Mouse (Mus musculus) MEL (cell line): ENCODE results near the gene Mrpl37. TPM values are rescaled to one million over a fixed set of nuclear protein-coding genes. Genes with fewer than 3 reads are reported as not detected.

Experiments
- DNase-seq: peaks from one replicate; pipeline ENCODE4 v3.0.0; 2011; ENCODE audit warnings: low read depth, low spot score
- H3K27ac ChIP-seq: 2 replicates; pipeline ENCODE4 v1.5.1; 2012; ENCODE audit warnings: low read depth, mild to moderate bottlenecking, control low read depth, low read length, moderate library complexity; ENCODE audit not compliant: control insufficient read depth
- H3K27me3 ChIP-seq, 2 experiments: fragments of 150-350 bp in 1 of 2; sonication (generic) in 1 of 2; 2 replicates each; pipeline ENCODE4 v1.6.1; 2012; ENCODE audit warnings: low read length in 2 of 2, mild to moderate bottlenecking in 2 of 2, improper control_type of control experiment in 1 of 2, moderate library complexity in 1 of 2; ENCODE audit not compliant: insufficient read depth in 2 of 2, control insufficient read depth in 1 of 2
- H3K36me3 ChIP-seq, 2 experiments: 2 replicates each; pipeline ENCODE4 v1.6.1; 2012 to 2014; ENCODE audit warnings: low read length in 2 of 2, improper control_type of control experiment in 1 of 2, inconsistent platforms in 1 of 2, mild to moderate bottlenecking in 1 of 2; ENCODE audit not compliant: insufficient read depth in 2 of 2, control insufficient read depth in 1 of 2
- H3K4me1 ChIP-seq, 2 experiments: fragments of 150-350 bp in 1 of 2; sonication (generic) in 1 of 2; 2 replicates each; pipeline ENCODE4 v1.6.1; 2012; ENCODE audit warnings: low read length in 2 of 2, improper control_type of control experiment in 1 of 2, mild to moderate bottlenecking in 1 of 2; ENCODE audit not compliant: insufficient read depth in 2 of 2, control insufficient read depth in 1 of 2
- H3K4me3 ChIP-seq, 2 experiments: fragments of 150-350 bp in 1 of 2; sonication (generic) in 1 of 2; 2 replicates each; pipeline ENCODE4 v1.5.1; 2012; ENCODE audit warnings: low read depth in 2 of 2, low read length in 2 of 2, mild to moderate bottlenecking in 2 of 2, moderate library complexity in 2 of 2, control low read depth in 1 of 2, improper control_type of control experiment in 1 of 2; ENCODE audit not compliant: control insufficient read depth in 1 of 2, insufficient read depth in 1 of 2
- H3K79me2 ChIP-seq: 2 replicates; pipeline ENCODE4 v1.6.1; 2012; ENCODE audit warnings: mild to moderate bottlenecking, low read length, moderate library complexity; ENCODE audit not compliant: control insufficient read depth, poor library complexity, insufficient read depth
- H3K9ac ChIP-seq: 2 replicates; pipeline ENCODE4 v1.6.1; 2012; ENCODE audit warnings: low read depth, mild to moderate bottlenecking, control low read depth, low read length, moderate library complexity; ENCODE audit not compliant: control insufficient read depth, poor library complexity, severe bottlenecking
- H3K9me3 ChIP-seq: fragments of 150-350 bp; sonication (generic); replicated peaks from 2 replicates; pipeline ENCODE4 v1.6.1; 2012; ENCODE audit warnings: mild to moderate bottlenecking, low read length, improper control_type of control experiment, moderate library complexity; ENCODE audit not compliant: insufficient read depth
- CHD1 ChIP-seq: IDR thresholded peaks from 2 replicates; pipeline ENCODE4 v1.6.1; 2012; ENCODE audit warnings: low read depth, mild to moderate bottlenecking, inconsistent platforms, low read length, improper control_type of control experiment
- E2F4 ChIP-seq: IDR thresholded peaks from 2 replicates; pipeline ENCODE4 v1.6.1; 2011; ENCODE audit warnings: low read depth, low read length, improper control_type of control experiment, borderline replicate concordance
- ETS1 ChIP-seq: IDR thresholded peaks from 2 replicates; pipeline ENCODE4 v1.6.1; 2012; ENCODE audit warnings: low read depth, mild to moderate bottlenecking, inconsistent platforms, low read length, improper control_type of control experiment, moderate library complexity
- JUND ChIP-seq: IDR thresholded peaks from 2 replicates; pipeline ENCODE4 v1.6.1; 2011; ENCODE audit warnings: low read depth, mild to moderate bottlenecking, improper control_type of control experiment, low read length
- KAT2A ChIP-seq: conservative IDR thresholded peaks from 2 replicates; pipeline ENCODE4 v1.6.1; 2012; ENCODE audit warnings: low read depth, low read length, improper control_type of control experiment, inconsistent platforms
- MYC ChIP-seq: IDR thresholded peaks from 2 replicates; pipeline ENCODE4 v1.6.1; 2011; ENCODE audit warnings: low read depth, mild to moderate bottlenecking, low read length, improper control_type of control experiment, moderate library complexity
- RAD21 ChIP-seq: IDR thresholded peaks from 2 replicates; pipeline ENCODE4 v1.6.1; 2011; ENCODE audit warnings: mild to moderate bottlenecking, low read depth, low read length, improper control_type of control experiment
- RCOR1 ChIP-seq: IDR thresholded peaks from 2 replicates; pipeline ENCODE4 v1.6.1; 2012; ENCODE audit warnings: low read depth, mild to moderate bottlenecking, inconsistent platforms, low read length, improper control_type of control experiment
- SIN3A ChIP-seq: IDR thresholded peaks from 2 replicates; pipeline ENCODE4 v1.6.1; 2012; ENCODE audit warnings: low read length, improper control_type of control experiment, inconsistent platforms
- SMC3 ChIP-seq: IDR thresholded peaks from 2 replicates; pipeline ENCODE4 v1.6.1; 2011; ENCODE audit warnings: low read depth, low read length, improper control_type of control experiment
- TAL1 ChIP-seq: IDR thresholded peaks from 2 replicates; pipeline ENCODE4 v1.6.1; 2012; ENCODE audit warnings: mild to moderate bottlenecking, inconsistent platforms, low read length, moderate library complexity, mixed read lengths
- TBP ChIP-seq: IDR thresholded peaks from 2 replicates; pipeline ENCODE4 v1.8.0; 2011; ENCODE audit warnings: low read depth, low read length, improper control_type of control experiment
- TCF12 ChIP-seq: IDR thresholded peaks from 2 replicates; pipeline ENCODE4 v1.6.1; 2014; ENCODE audit warnings: low read depth, mild to moderate bottlenecking, inconsistent platforms, low read length, improper control_type of control experiment, moderate library complexity
- UBTF ChIP-seq: IDR thresholded peaks from 2 replicates; pipeline ENCODE4 v1.6.1; 2012; ENCODE audit warnings: low read depth, mild to moderate bottlenecking, inconsistent platforms, low read length, improper control_type of control experiment, moderate library complexity, borderline replicate concordance; ENCODE audit not compliant: insufficient read depth
- USF1 ChIP-seq: IDR thresholded peaks from 2 replicates; pipeline ENCODE4 v1.6.1; 2014; ENCODE audit warnings: low read depth, mild to moderate bottlenecking, inconsistent platforms, low read length, improper control_type of control experiment, moderate library complexity
- USF2 ChIP-seq, 2 experiments: IDR thresholded peaks; 2 replicates each; pipeline ENCODE4 v1.6.1; 2011 to 2012; ENCODE audit warnings: improper control_type of control experiment in 2 of 2, low read length in 2 of 2, borderline replicate concordance in 1 of 2, inconsistent platforms in 1 of 2, low read depth in 1 of 2, mild to moderate bottlenecking in 1 of 2; ENCODE audit not compliant: insufficient read depth in 1 of 2
- ZKSCAN1 ChIP-seq: IDR thresholded peaks from 2 replicates; pipeline ENCODE4 v1.6.1; 2012; ENCODE audit warnings: low read depth, mild to moderate bottlenecking, inconsistent platforms, low read length, improper control_type of control experiment, moderate library complexity
- polyA plus RNA-seq, 2 experiments: library from polyadenylated mRNA; stranded (reverse) in 1 of 2; unstranded in 1 of 2; fragments of >175 nt in 1 of 2; fragments of >200 nt in 1 of 2; gene quantifications; 2 replicates each; pipeline versions ENCODE4 v1.2.1 to v1.2.4; 2012; ENCODE audit warnings: low replicate concordance in 2 of 2, low read depth in 1 of 2; ENCODE audit not compliant: insufficient read length in 2 of 2, insufficient read depth in 1 of 2, missing spikeins in 1 of 2
- total RNA-seq: library from RNA; depleted of rRNA; stranded (reverse); fragments of 300-350 nt; gene quantifications from 2 replicates; pipeline ENCODE4 v1.2.3, GENCODE M21; 2012

Gene Mrpl37
- total and polyA plus RNA-seq, 3 experiments: 73.1 to 423 (median 153) TPM

DNA sequence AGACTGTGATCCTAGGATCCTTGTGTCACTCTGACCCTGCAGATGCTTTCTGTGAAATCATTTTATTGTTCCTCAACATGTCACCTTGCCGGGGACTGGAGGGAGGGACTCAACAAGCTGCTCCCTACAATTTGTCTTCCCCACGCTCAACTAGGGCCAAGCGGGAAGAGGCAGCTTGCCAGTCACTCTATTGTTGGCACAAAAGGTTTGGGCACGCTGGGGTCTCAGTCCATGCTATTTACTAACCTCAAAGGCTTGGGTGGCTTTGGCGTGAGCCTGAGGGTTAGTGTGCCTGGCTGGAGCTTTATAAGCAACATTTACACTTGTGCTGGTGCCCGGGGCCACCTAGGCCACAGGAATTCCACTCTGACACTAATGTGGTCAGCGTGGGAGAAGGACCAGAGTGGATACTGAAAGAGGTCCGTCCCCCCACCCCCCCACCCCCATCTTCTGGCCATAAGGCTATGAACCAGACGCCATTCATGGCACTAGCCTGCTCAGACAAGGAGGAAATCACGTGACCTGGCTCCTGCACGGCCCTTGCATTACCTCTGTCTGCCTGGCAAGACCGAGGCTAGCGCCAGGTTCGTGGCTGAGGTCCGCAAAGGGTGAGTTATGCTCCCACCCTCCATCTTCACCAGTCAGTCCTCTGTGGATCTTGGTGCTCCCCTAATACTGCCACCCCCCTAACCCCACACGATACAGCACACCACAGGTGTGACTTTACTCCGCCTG, 32.3 kb upstream of the Mrpl37 start:
- TF ChIP-seq USF1: peak; percentile 45; the same call in 1 of the 2 replicates
- TF ChIP-seq CHD1: no peak
- no peak for TF ChIP-seq USF2 (IDR thresholded peaks at IDR 0.05; ENCODE audit: borderline replicate concordance in 1 of 2, insufficient read depth in 1 of 2, low read depth in 1 of 2, low read length in 2 of 2)

DNA sequence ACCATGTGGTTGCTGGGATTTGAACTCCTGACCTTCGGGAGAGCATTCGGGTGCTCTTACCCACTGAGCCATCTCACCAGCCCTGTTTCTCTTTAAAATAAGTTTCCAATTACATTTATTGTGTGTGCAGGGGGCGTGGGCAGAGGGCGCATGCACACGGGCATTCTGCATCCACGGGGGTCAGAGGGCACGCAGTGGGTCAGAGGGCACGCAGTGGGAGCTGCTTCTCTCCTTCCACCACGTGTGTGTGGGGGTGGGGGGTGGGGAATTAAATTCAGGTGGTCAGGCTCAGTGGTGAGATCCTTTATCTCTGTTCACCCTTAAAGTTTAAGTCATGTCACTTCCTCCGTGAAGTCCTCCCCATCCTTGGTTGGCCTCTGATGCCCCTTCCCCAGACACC, 31.7 kb upstream of the Mrpl37 start:
- no peaks in the 10 kb centered on the region for H3K27me3 ChIP-seq
- no peak for DNase-seq
- no peak overlapping the region for H3K4me3 ChIP-seq
- H3K9me3 ChIP-seq: no peaks in the 10 kb centered on the region
- no peaks in the 10 kb centered on the region for H3K79me2 ChIP-seq
- H3K27ac ChIP-seq: no peak overlapping the region
- peaks cover 12 to 17% of the 10 kb centered on the region in 2 experiments; a peak in 3 of 4 replicates for H3K4me1 ChIP-seq
- TF ChIP-seq ZKSCAN1: peak; percentile 74; the same call in 1 of the 2 replicates
- no peak for TF ChIP-seq SMC3
- no peak for TF ChIP-seq MYC
- no peak overlapping the region for H3K9ac ChIP-seq
- peaks cover 0 to 2% of the 10 kb centered on the region in 2 experiments; a peak in 1 of 4 replicates for H3K36me3 ChIP-seq

More for the DNA sequence above, 32.3 kb upstream of the Mrpl37 start:
- Histone ChIP-seq H3K27ac (no peak overlapping the region), H3K9me3 (no peaks in the 10 kb centered on the region), H3K9ac (no peak overlapping the region), H3K4me3 (no peak overlapping the region), H3K4me1 (peaks cover 12 to 17% of the 10 kb centered on the region in 2 experiments; a peak in 3 of 4 replicates), H3K36me3 (peaks cover 0 to 2% of the 10 kb centered on the region in 2 experiments; a peak in 1 of 4 replicates), H3K79me2 (no peaks in the 10 kb centered on the region), H3K27me3 (no peaks in the 10 kb centered on the region)
- DNase-seq: no peak

DNA sequence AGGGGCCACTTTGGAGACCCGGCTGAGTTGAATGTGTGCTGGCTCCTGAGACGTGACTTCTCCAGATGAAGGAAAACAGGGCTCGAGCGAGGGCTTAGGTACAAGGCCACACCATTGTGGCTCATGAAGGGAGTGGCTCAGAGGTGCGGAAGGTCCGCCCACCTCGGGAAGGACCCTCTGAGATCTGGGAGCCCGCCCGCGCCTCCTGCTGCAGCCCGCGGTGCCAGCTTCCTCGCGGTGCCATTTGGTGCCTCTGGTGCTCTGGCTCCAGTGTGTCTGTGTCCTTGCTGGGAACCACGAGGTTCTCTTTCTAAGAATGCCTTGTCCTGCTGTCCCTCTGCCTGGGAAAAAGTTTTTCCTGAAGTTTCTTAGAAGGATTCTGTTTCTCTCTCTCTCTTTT, 31.2 kb upstream of the Mrpl37 start:
- Histone ChIP-seq H3K79me2 (no peaks in the 10 kb centered on the region), H3K27me3 (no peaks in the 10 kb centered on the region), H3K4me1 (peaks cover 12 to 17% of the 10 kb centered on the region in 2 experiments; a peak in 3 of 4 replicates), H3K27ac (no peak overlapping the region), H3K36me3 (peaks cover 0 to 2% of the 10 kb centered on the region in 2 experiments; a peak in 1 of 4 replicates), H3K9me3 (no peaks in the 10 kb centered on the region), H3K4me3 (no peak overlapping the region), H3K9ac (no peak overlapping the region)
- DNase-seq: no peak
- TF ChIP-seq KAT2A (no peak), SMC3 (no peak), USF1 (no peak), E2F4 (no peak), TCF12 (no peak), UBTF (no peak), JUND (no peak), SIN3A (no peak), RCOR1 (no peak), ETS1 (no peak), TBP (no peak), TAL1 (no peak), RAD21 (no peak)
